Mouse (Mus musculus) embryonic facial prominence, embryonic 11.5 days (tissue): ENCODE measurements at regions not wholly inside any gene's neighbourhood (a gene's known extent, or its start where the extent isn't known, plus 50 kb on each side); places are given as distances from the start of the nearest gene placed in this dataset.

ENCODE experiments used
- ATAC-seq: fragments of 200-750 bp; cut with Nextera tagmentation; replicated peaks from 2 replicates; pipeline ENCODE4 v1.8.0; 2017; ENCODE audit warnings: low read depth; ENCODE audit not compliant: insufficient number of reproducible peaks, low FRiP score, low TSS enrichment
- DNase-seq: peaks from one replicate; pipeline ENCODE4 v3.0.0-alpha.2; 2015; ENCODE audit warnings: low spot score
- H3K27ac ChIP-seq: fragments of 300-500 bp; sonication (generic); replicated peaks from 2 replicates; pipeline ENCODE4 v1.5.1; 2014; ENCODE audit warnings: mild to moderate bottlenecking, low read depth, low read length, control low read depth
- H3K27me3 ChIP-seq: fragments of 300-500 bp; sonication (generic); 2 replicates; pipeline ENCODE4 v1.6.1; 2014; ENCODE audit warnings: mild to moderate bottlenecking, low read length, moderate library complexity, mixed read lengths; ENCODE audit not compliant: control insufficient read depth, insufficient read depth
- H3K36me3 ChIP-seq: fragments of 300-500 bp; sonication (generic); replicated peaks from 2 replicates; pipeline ENCODE4 v1.6.1; 2014; ENCODE audit warnings: low read depth, mild to moderate bottlenecking, low read length, moderate library complexity, mixed read lengths; ENCODE audit not compliant: control insufficient read depth, insufficient read depth
- H3K4me1 ChIP-seq: fragments of 300-500 bp; sonication (generic); 2 replicates; pipeline ENCODE4 v1.6.1; 2014; ENCODE audit warnings: low read length, mixed read lengths; ENCODE audit not compliant: control insufficient read depth, insufficient read depth
- H3K4me2 ChIP-seq: fragments of 300-500 bp; sonication (generic); 2 replicates; pipeline ENCODE4 v1.6.1; 2014; ENCODE audit warnings: low read depth, mild to moderate bottlenecking, control low read depth, low read length, moderate library complexity
- H3K4me3 ChIP-seq: fragments of 300-500 bp; sonication (generic); 2 replicates; pipeline ENCODE4 v1.5.1; 2014; ENCODE audit warnings: low read depth, low read length, control low read depth
- H3K9ac ChIP-seq: fragments of 300-500 bp; sonication (generic); replicated peaks from 2 replicates; pipeline ENCODE4 v1.6.1; 2014; ENCODE audit warnings: mild to moderate bottlenecking, control low read depth, low read length
- H3K9me3 ChIP-seq: fragments of 300-500 bp; sonication (generic); replicated peaks from 2 replicates; pipeline ENCODE4 v1.6.1; 2016; ENCODE audit warnings: mild to moderate bottlenecking, low read length, inconsistent platforms, mixed read lengths; ENCODE audit not compliant: control insufficient read depth

GRCm38 (mm10) chr3:104274084-104274483, 53.9 kb upstream of the Magi3 start:
- no peak for DNase-seq
- no peaks in the 10 kb centered on the region for H3K9me3 ChIP-seq
- H3K4me3 ChIP-seq: no peak overlapping the region
- H3K27me3 ChIP-seq: no peaks in the 10 kb centered on the region
- no peak overlapping the region for H3K4me2 ChIP-seq
- H3K9ac ChIP-seq: no peak overlapping the region
- no peak overlapping the region for H3K27ac ChIP-seq
- H3K36me3 ChIP-seq: no peaks in the 10 kb centered on the region
- H3K4me1 ChIP-seq: no peaks in the 10 kb centered on the region
- ATAC-seq: no peak
